Mouse (Mus musculus) heart, adult 8-10 months (tissue): ENCODE measurements around the gene Olfr1513. TPM values are rescaled to one million over a fixed set of nuclear protein-coding genes. Genes with fewer than 3 reads are reported as not detected.
A peak's percentile ranks its signal among the peaks of the same experiment; 100 is the strongest.
"Not testable (repeated sequence)": the region's sequence is repeated elsewhere in the genome, so short reads cannot be mapped to it uniquely, and the experiment has no call there.

ENCODE experiments used
- DNase-seq: peaks from one replicate; pipeline ENCODE4 v3.0.0; 2022; ENCODE audit warnings: low spot score
- total RNA-seq, 4 experiments: library from RNA; stranded (reverse); gene quantifications; 2 replicates each; pipeline ENCODE4 v1.2.4; 2022

The Olfr1513 gene
- total RNA-seq, 4 experiments from 2014 or later: not detected

DNA sequence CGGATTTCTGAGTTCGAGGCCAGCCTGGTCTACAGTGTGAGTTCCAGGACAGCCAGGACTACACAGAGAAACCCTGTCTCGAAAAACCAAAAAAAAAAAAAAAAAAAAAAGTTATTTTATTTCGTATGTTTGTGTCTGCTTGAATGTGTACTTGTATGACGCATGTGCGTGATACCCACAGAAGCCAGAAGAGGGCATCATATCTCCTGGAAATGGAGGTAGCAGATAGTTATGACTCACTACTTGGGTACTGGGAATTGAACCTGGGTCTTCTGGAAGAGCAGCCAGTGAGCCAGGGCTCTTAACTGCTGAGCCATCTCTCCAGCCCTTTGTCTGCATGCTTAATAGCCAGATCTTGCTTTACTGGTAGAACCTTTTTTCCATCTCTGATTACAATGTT, 45.9 kb downstream of the Olfr1513 start:
- DNase-seq: not testable (repeated sequence)

DNA sequence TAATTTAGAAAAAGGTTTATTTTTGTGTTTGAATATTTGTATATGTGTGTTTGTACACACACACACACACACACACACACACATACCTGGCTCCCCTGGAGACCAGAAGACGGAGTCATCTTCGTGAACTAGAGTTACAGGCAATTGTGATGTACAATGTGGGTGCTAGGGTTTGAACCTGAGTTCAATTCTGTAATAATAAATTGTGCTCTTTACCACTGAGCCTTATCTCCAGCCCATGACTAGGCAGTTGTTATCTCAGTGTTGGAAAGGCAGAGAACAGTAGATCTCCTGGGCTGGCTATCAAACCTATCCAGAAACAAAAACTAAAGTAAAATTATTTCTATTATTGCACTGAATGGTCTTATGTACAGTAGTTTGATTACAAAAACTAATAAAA, 50.1 kb downstream of the Olfr1513 start:
- DNase-seq: no peak

DNA sequence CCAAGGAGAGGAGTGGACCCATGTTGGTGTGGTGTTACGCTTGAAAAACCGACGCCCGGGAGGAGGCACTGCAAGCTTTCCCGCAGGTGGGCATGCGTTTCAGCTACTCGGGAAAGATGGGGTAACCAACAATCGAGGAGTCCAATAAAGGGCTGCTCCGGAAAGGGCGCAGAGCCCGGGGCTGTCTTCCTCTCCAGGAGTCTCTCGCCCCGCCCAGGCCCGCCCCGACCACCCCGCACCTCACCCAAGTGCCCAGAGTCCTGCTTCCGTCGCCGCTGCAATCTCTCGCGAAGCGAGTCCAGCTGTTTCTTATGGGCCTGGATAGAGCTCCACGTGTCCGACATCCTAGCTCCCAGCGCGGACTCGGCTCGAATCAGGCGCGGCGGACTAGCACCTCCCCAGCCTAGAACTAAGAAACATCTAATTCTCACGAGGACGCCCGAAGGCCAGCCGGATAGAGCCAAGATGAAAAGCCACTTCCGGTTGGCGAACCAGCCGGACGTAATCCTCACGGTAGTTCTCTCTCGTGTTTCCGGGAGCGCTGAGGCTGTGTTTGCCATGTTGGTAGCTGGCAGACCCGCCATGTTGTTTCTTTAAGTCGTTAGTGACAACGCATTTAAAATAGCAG, 51.5 kb downstream of the Olfr1513 start, which contains the start of gene Mettl3:
Gene Mettl3, minus strand, starts transcription at position 485 of the 628 bp plus-strand sequence.
- DNase-seq: peak; percentile 92

DNA sequence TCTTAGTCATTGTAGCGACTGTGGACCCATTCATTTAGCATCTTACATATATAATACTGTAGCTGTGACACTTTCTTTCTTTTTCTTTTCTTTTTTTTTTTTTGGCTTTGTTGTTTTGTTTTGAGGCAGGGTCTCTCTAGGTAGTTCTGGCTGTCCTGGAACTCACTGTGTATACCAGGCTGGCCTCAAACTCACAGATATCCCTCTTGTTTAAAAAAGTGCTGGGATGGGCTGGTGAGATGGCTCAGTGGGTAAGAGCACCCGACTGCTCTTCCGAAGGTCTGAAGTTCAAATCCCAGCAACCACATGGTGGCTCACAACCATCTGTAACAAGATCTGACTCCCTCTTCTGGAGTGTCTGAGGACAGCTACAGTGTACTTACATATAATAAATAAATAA, 52.7 kb downstream of the Olfr1513 start:
- not testable (repeated sequence) for DNase-seq

Other genes starting within 250 kb of the Olfr1513 start
- under 1 TPM in 3 of 4 experiments, not detected in 1; 0.31 to 0.41 (median 0.37) TPM for gene Rpgrip1, start 245.7 kb downstream of the Olfr1513 start, total RNA-seq
- gene Supt16, start 159.0 kb downstream of the Olfr1513 start, total RNA-seq: 10 to 100 TPM; 20.7 to 26.7 (median 22.9) TPM
- 10 to 100 TPM; 26.8 to 42.5 (median 37.7) TPM for gene Chd8, start 98.6 kb downstream of the Olfr1513 start, total RNA-seq
- gene Tox4, start 77.3 kb downstream of the Olfr1513 start, total RNA-seq: 10 to 100 TPM; 32.9 to 37.8 (median 34.8) TPM
- 1 to 10 TPM; 3.8 to 5.6 (median 5.4) TPM for gene Rab2b, start 76.9 kb downstream of the Olfr1513 start, total RNA-seq
- 10 to 100 TPM; 13.9 to 19.3 (median 16.3) TPM for gene Mettl3, start 51.3 kb downstream of the Olfr1513 start, total RNA-seq
- gene Sall2, start 27.6 kb downstream of the Olfr1513 start, total RNA-seq: 1 to 10 TPM; 1.4 to 1.6 (median 1.4) TPM
- gene Olfr1512, start 22.8 kb upstream of the Olfr1513 start, total RNA-seq: not detected
- not detected for gene Olfr1511, start 41.0 kb upstream of the Olfr1513 start, total RNA-seq
- not detected for gene Olfr1510, start 58.0 kb upstream of the Olfr1513 start, total RNA-seq
- gene Olfr1509, start 86.6 kb upstream of the Olfr1513 start, total RNA-seq: not detected
- not detected for gene Olfr1508, start 111.1 kb upstream of the Olfr1513 start, total RNA-seq
- gene Olfr1507, start 139.3 kb upstream of the Olfr1513 start, total RNA-seq: not detected